Mouse (Mus musculus) spleen, adult 2 months (tissue): ENCODE measurements around the gene Camta1.

Source experiments
- CTCF ChIP-seq: fragments of 200-500 bp; IDR thresholded peaks from 2 replicates; pipeline ENCODE4 v1.5.1; 2011; ENCODE audit warnings: mild to moderate bottlenecking, inconsistent platforms; ENCODE audit not compliant: insufficient read depth, insufficient read length, insufficient replicate concordance; ENCODE audit errors: extremely low read depth
- POLR2A ChIP-seq: fragments of 200-500 bp; IDR thresholded peaks from 2 replicates; pipeline ENCODE4 v1.6.1; 2011; ENCODE audit warnings: low read depth, low read length, inconsistent platforms

GRCm38 (mm10) chr4:151425133-151425532, 436.5 kb downstream of the Camta1 start:
- no peak for TF ChIP-seq POLR2A
- TF ChIP-seq CTCF, result no peak
